Comparison of ENCODE assay signal across 8 mouse cellular contexts in the genomic region with DNA sequence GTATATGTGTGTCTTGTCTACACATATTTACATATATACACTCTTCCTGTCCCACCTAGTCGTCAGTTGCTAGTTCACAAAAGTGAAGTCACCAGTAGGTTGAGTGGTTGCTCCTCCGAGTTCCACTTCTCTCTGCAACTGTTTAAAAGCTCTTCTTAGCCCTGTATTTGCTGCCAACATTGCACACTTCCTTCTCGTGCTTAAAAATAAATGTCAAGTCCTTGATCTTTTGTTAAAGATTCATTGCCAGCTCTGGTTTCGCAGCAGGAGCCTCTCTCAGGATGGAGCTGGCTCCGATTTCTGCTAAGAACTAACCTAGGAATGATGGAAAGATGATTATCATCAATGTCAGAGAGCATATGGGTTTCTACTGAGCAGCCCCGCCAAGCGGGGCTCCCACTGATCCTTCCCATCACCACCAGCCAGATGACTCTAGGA. TPM values are rescaled to one million over a fixed set of nuclear protein-coding genes. Genes with fewer than 3 reads are reported as not detected.
DNase-seq lines count a peak whose midpoint lies in the region; ATAC-seq lines count a peak whose summit lies in the region.
"Had no signal": no experiment of that assay in that cellular context is flagged by ENCODE, and none has a peak within 500 bp of the region (broad histone marks: within the 10 kb centered on the region; RNA-seq: fewer than 3 reads in every experiment).

No protein-coding gene starts in this region.

- WGBS in forebrain, embryonic 16.5 days = 23% methylated on average over 7 of the region's 7 CpGs
- WGBS in stomach, embryonic 14.5 days = 24% methylated on average over 7 of the region's 7 CpGs
- 81% methylated on average over 7 of the region's 7 CpGs for WGBS in limb, embryonic 10.5 days

- DNase-seq in retina, postnatal 1 day = peak; percentile 84
- no peak for DNase-seq in retina, embryonic 14.5 days (ENCODE audit: low spot score)
- DNase-seq in cerebellum, adult 18-20 months = peak; percentile 77 to 81
- DNase-seq in limb, embryonic 10.5 days (ENCODE audit: low spot score) = no peak

- no peak overlapping the region for H3K9ac ChIP-seq in forebrain, embryonic 16.5 days (replicated peaks; ENCODE audit: low read depth, low read length)
- H3K9ac ChIP-seq in stomach, embryonic 14.5 days (replicated peaks; ENCODE audit: low read depth, low read length) = no peak overlapping the region
- H3K9ac ChIP-seq: lung, embryonic 15.5 days had no signal

- H3K4me3 ChIP-seq in forebrain, embryonic 16.5 days (replicated peaks; ENCODE audit: low read length) = no peak overlapping the region
- H3K4me3 ChIP-seq in stomach, embryonic 14.5 days (ENCODE audit: low read depth, low read length) = no peak overlapping the region
- no peak overlapping the region for H3K4me3 ChIP-seq in limb, embryonic 10.5 days
- H3K4me3 ChIP-seq: lung, embryonic 15.5 days had no signal

- no peaks in the 10 kb centered on the region for H3K9me3 ChIP-seq in forebrain, embryonic 16.5 days (ENCODE audit: control insufficient read depth, low read length)
- H3K9me3 ChIP-seq in stomach, embryonic 14.5 days (ENCODE audit: control insufficient read depth, low read depth, low read length) = no peaks in the 10 kb centered on the region
- H3K9me3 ChIP-seq in limb, embryonic 10.5 days (replicated peaks) = no peaks in the 10 kb centered on the region
- H3K9me3 ChIP-seq: lung, embryonic 15.5 days had no signal

- H3K27ac ChIP-seq in forebrain, embryonic 16.5 days (ENCODE audit: low read length) = peak overlapping the region; percentile 44; the same call in 1 of the 2 replicates
- peak overlapping the region; percentile 36; the same call in 1 of the 2 replicates for H3K27ac ChIP-seq in stomach, embryonic 14.5 days (ENCODE audit: low read length)
- H3K27ac ChIP-seq in limb, embryonic 10.5 days = no peak overlapping the region
- H3K27ac ChIP-seq: lung, embryonic 15.5 days had no signal

- peaks cover 17% of the 10 kb centered on the region for H3K4me1 ChIP-seq in forebrain, embryonic 16.5 days (replicated peaks; ENCODE audit: control insufficient read depth, insufficient read depth, low read length)
- H3K4me1 ChIP-seq in stomach, embryonic 14.5 days (ENCODE audit: control insufficient read depth, insufficient read depth, low read length) = peaks cover 15% of the 10 kb centered on the region
- peaks cover 17% of the 10 kb centered on the region; the same call in 1 of the 2 replicates for H3K4me1 ChIP-seq in limb, embryonic 10.5 days

- H3K36me3 ChIP-seq in forebrain, embryonic 16.5 days (ENCODE audit: control insufficient read depth, insufficient read depth) = no peaks in the 10 kb centered on the region
- H3K36me3 ChIP-seq in stomach, embryonic 14.5 days (ENCODE audit: control insufficient read depth, insufficient read depth, low read length) = no peaks in the 10 kb centered on the region
- H3K36me3 ChIP-seq in limb, embryonic 10.5 days = no peaks in the 10 kb centered on the region
- H3K36me3 ChIP-seq: lung, embryonic 15.5 days had no signal

- H3K27me3 ChIP-seq in forebrain, embryonic 16.5 days (replicated peaks; ENCODE audit: control insufficient read depth, insufficient read depth, low read length) = no peaks in the 10 kb centered on the region
- H3K27me3 ChIP-seq in stomach, embryonic 14.5 days (ENCODE audit: control insufficient read depth, insufficient read depth, low read length) = no peaks in the 10 kb centered on the region
- no peaks in the 10 kb centered on the region for H3K27me3 ChIP-seq in limb, embryonic 10.5 days (ENCODE audit: low read depth, poor library complexity, severe bottlenecking)
- H3K27me3 ChIP-seq: lung, embryonic 15.5 days had no signal

- peak; percentile 59; the same call in 1 of the 2 replicates for ATAC-seq in forebrain, embryonic 16.5 days
- ATAC-seq in stomach, embryonic 14.5 days (ENCODE audit: insufficient number of reproducible peaks, insufficient read depth, low FRiP score, low read depth) = no peak
- no peak for ATAC-seq in erythroid progenitor cell, adult 5-6 weeks (replicated peaks; ENCODE audit: low FRiP score, poor library complexity, severe bottlenecking)

- no peak overlapping the region for H3K4me2 ChIP-seq in forebrain, embryonic 16.5 days (ENCODE audit: low read length)
- H3K4me2 ChIP-seq in stomach, embryonic 14.5 days (replicated peaks; ENCODE audit: low read depth, low read length) = no peak overlapping the region
- H3K4me2 ChIP-seq: lung, embryonic 15.5 days had no signal

RNA-seq across cellular contexts. Expression of gene Dhx40, which starts 43.7 kb away (rescaled TPM):
- 30.5 and 35.1 TPM in 2 replicates for polyA plus RNA-seq in forebrain, embryonic 16.5 days (2015; fragmentation: Nextera tagmentation; extraction: Ambion mirVana)
- polyA plus RNA-seq in stomach, embryonic 14.5 days (2014; fragmentation: Nextera tagmentation; extraction: Ambion mirVana) = 22.6 and 24.8 TPM in 2 replicates
- 11.5 and 26.8 TPM in 2 replicates for total RNA-seq in erythroid progenitor cell, adult 5-6 weeks (2015; ENCODE audit: low replicate concordance)
- total RNA-seq in erythroid progenitor cell, adult 5-6 weeks (2017; ENCODE audit: low replicate concordance) = 20.6 and 22.7 TPM in 2 replicates
- polyA plus RNA-seq in limb, embryonic 10.5 days (2016; fragmentation: Nextera tagmentation; extraction: Ambion mirVana) = 28.4 and 36.1 TPM in 2 replicates

Comparison
In these comparisons a context has a peak if more than half of its experiments do, and no peak if none do; other contexts are left out.
1. DNase-seq: peak in retina, postnatal 1 day (single experiment) and cerebellum, adult 18-20 months (2 of 2); none in retina, embryonic 14.5 days (single experiment) and limb, embryonic 10.5 days (single experiment).